ENCODE assay signal across 8 mouse cellular contexts in genomic region chr6:5991817-5992755, GRCm38 (mm10).
DNase-seq lines count a peak whose midpoint lies in the region; ATAC-seq lines count a peak whose summit lies in the region.

No protein-coding gene starts in this region.

- H3K27ac ChIP-seq in neural tube, embryonic 14.5 days (ENCODE audit: low read depth, low read length) = no peak overlapping the region

- ATAC-seq in neural tube, embryonic 14.5 days (ENCODE audit: low read depth) = peak; percentile 86
- ATAC-seq in megakaryocyte, adult 5-6 weeks (ENCODE audit: poor library complexity, severe bottlenecking) = no peak

- no peaks in the 10 kb centered on the region for H3K9me3 ChIP-seq in neural tube, embryonic 14.5 days (ENCODE audit: control insufficient read depth, low read length)

- no peaks in the 10 kb centered on the region for H3K27me3 ChIP-seq in neural tube, embryonic 14.5 days (ENCODE audit: control insufficient read depth, insufficient read depth, low read length)

- H3K4me3 ChIP-seq in neural tube, embryonic 14.5 days (ENCODE audit: low read depth, low read length) = no peak overlapping the region

- no peaks in the 10 kb centered on the region for H3K36me3 ChIP-seq in neural tube, embryonic 14.5 days (ENCODE audit: control insufficient read depth, insufficient read depth, low read length)

- peak; percentile 23 for DNase-seq in R1 (ENCODE audit: low read depth, low spot score)
- DNase-seq in cerebellum, adult 11-12 months = peak; percentile 70
- DNase-seq in gastrocnemius, postnatal 14 days = peak; percentile 27
- peak; percentile 87 for DNase-seq in kidney, adult 11 months
- peak; percentile 50 to 69 for DNase-seq in left cerebral cortex, adult 9 months (ENCODE audit: low spot score in 2 of 2)
- DNase-seq in spleen, adult 18-20 months = no peak

- WGBS in neural tube, embryonic 14.5 days = 48% methylated on average over 25 of the region's 25 CpGs

- no peak overlapping the region for H3K9ac ChIP-seq in neural tube, embryonic 14.5 days (replicated peaks; ENCODE audit: low read depth, low read length)

- no peaks in the 10 kb centered on the region for H3K4me1 ChIP-seq in neural tube, embryonic 14.5 days (ENCODE audit: control insufficient read depth, insufficient read depth, low read length)

- peak overlapping the region; percentile 18; the same call in 1 of the 2 replicates for H3K4me2 ChIP-seq in neural tube, embryonic 14.5 days (ENCODE audit: low read depth, low read length)

- intact Hi-C loops in gastrocnemius, postnatal 14 days (cut with DNase I; ENCODE audit: low total_unique reads) = no loop called here

Comparison
In these comparisons a context has a peak if more than half of its experiments do, and no peak if none do; other contexts are left out.
1. DNase-seq: peak in R1 (single experiment), cerebellum, adult 11-12 months (single experiment), gastrocnemius, postnatal 14 days (single experiment), kidney, adult 11 months (single experiment) and left cerebral cortex, adult 9 months (2 of 2); none in spleen, adult 18-20 months (0 of 2).